ENCODE assay signal across 8 mouse cellular contexts in the genomic region with DNA sequence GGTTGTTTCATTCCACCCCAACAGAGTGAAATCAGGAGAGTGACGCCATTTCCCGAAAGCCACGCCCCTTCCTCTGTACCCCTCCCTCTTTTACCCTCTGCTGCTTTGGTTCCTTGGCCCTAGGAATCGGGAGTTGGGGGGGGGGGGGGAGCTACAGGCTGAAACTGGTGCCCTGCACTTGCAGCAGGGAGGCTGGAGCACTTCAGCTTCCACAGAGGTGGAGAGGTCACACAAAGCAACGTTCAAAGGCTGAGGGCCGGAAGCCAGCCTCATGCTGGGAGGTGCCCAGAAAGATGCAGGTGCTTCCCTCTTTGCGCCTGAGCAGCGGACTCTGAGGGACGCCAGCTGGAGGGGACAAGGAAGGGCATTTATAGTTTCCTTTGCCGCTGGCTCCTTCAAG.
DNase-seq lines count a peak whose midpoint lies in the region; ATAC-seq lines count a peak whose summit lies in the region.
"Had no signal": no experiment of that assay in that cellular context is flagged by ENCODE, and none has a peak within 500 bp of the region (broad histone marks: within the 10 kb centered on the region; RNA-seq: fewer than 3 reads in every experiment).

No protein-coding gene starts in this region.

- no peaks in the 10 kb centered on the region for H3K9me3 ChIP-seq in intestine, embryonic 14.5 days (ENCODE audit: control insufficient read depth, low read length)
- H3K9me3 ChIP-seq in liver, embryonic 15.5 days (replicated peaks) = no peaks in the 10 kb centered on the region
- no peaks in the 10 kb centered on the region for H3K9me3 ChIP-seq in neural tube, embryonic 15.5 days (replicated peaks)

- peak; percentile 53 for DNase-seq in forelimb bud, embryonic 11.5 days (ENCODE audit: low read depth, low spot score)
- DNase-seq in intestine, embryonic 14.5 days (ENCODE audit: low spot score) = no peak
- DNase-seq in frontal cortex, postnatal 14 days (ENCODE audit: low spot score in 2 of 2) = no peak
- DNase-seq in layer of hippocampus, postnatal 25 days (ENCODE audit: extremely low spot score in 1 of 2, low spot score in 1 of 2) = no peak

- ATAC-seq in intestine, embryonic 14.5 days (replicated peaks; ENCODE audit: low FRiP score, low TSS enrichment, low read depth) = no peak; the same call in 1 of the 2 replicates
- ATAC-seq in liver, embryonic 15.5 days (ENCODE audit: insufficient read depth) = peak; percentile 25; the same call in 1 of the 2 replicates
- no peak for ATAC-seq in neural tube, embryonic 15.5 days (ENCODE audit: low FRiP score)

- peak overlapping the region; percentile 54 for H3K27ac ChIP-seq in brown adipose tissue, adult 24 weeks (replicated peaks; ENCODE audit: low read depth, low read length)
- no peak overlapping the region for H3K27ac ChIP-seq in intestine, embryonic 14.5 days (ENCODE audit: low read depth)
- no peak overlapping the region for H3K27ac ChIP-seq in liver, embryonic 15.5 days (replicated peaks)
- no peak overlapping the region for H3K27ac ChIP-seq in neural tube, embryonic 15.5 days (replicated peaks)

- WGBS in intestine, embryonic 14.5 days = 22% methylated on average over 10 of the region's 10 CpGs
- WGBS in liver, embryonic 15.5 days (ENCODE audit: insufficient replicate concordance) = 5% methylated on average over 10 of the region's 10 CpGs
- WGBS in neural tube, embryonic 15.5 days = 19% methylated on average over 10 of the region's 10 CpGs

- H3K27me3 ChIP-seq in intestine, embryonic 14.5 days (replicated peaks; ENCODE audit: control insufficient read depth, insufficient read depth, low read length) = no peaks in the 10 kb centered on the region
- H3K27me3 ChIP-seq in liver, embryonic 15.5 days = no peaks in the 10 kb centered on the region
- no peaks in the 10 kb centered on the region for H3K27me3 ChIP-seq in neural tube, embryonic 15.5 days (replicated peaks)

- 0 out of 2 replicates have a peak overlapping the region, but pooled peaks have one; percentile 3 for H3K4me2 ChIP-seq in intestine, embryonic 14.5 days (ENCODE audit: low read length)
- peak overlapping the region; percentile 29; the same call in 1 of the 2 replicates for H3K4me2 ChIP-seq in liver, embryonic 15.5 days
- peak overlapping the region; percentile 42 for H3K4me2 ChIP-seq in neural tube, embryonic 15.5 days

- H3K36me3 ChIP-seq in intestine, embryonic 14.5 days (ENCODE audit: control insufficient read depth, insufficient read depth, low read length) = no peaks in the 10 kb centered on the region
- no peaks in the 10 kb centered on the region for H3K36me3 ChIP-seq in liver, embryonic 15.5 days (replicated peaks)
- H3K36me3 ChIP-seq in neural tube, embryonic 15.5 days = no peaks in the 10 kb centered on the region

- H3K9ac ChIP-seq in intestine, embryonic 14.5 days (ENCODE audit: low read length) = no peak overlapping the region
- no peak overlapping the region for H3K9ac ChIP-seq in liver, embryonic 15.5 days
- no peak overlapping the region for H3K9ac ChIP-seq in neural tube, embryonic 15.5 days (replicated peaks)

- peaks cover 11% of the 10 kb centered on the region for H3K4me1 ChIP-seq in brown adipose tissue, adult 24 weeks (ENCODE audit: control insufficient read depth, insufficient read depth, insufficient read length, low read length)
- H3K4me1 ChIP-seq in intestine, embryonic 14.5 days (replicated peaks; ENCODE audit: control insufficient read depth, insufficient read depth, low read length) = no peaks in the 10 kb centered on the region; the same call in 1 of the 2 replicates
- H3K4me1 ChIP-seq in liver, embryonic 15.5 days (replicated peaks) = no peaks in the 10 kb centered on the region
- H3K4me1 ChIP-seq in neural tube, embryonic 15.5 days = peaks cover 13% of the 10 kb centered on the region

- H3K4me3 ChIP-seq in brown adipose tissue, adult 24 weeks (ENCODE audit: insufficient read depth, low read depth, low read length) = peak overlapping the region; percentile 28; the same call in 1 of the 2 replicates
- H3K4me3 ChIP-seq in intestine, embryonic 14.5 days (ENCODE audit: low read depth, low read length) = no peak overlapping the region
- H3K4me3 ChIP-seq in liver, embryonic 15.5 days (replicated peaks) = no peak overlapping the region
- H3K4me3 ChIP-seq in neural tube, embryonic 15.5 days (replicated peaks) = no peak overlapping the region
- H3K4me3 ChIP-seq: erythroblast, embryonic 14.5 days had no signal
